Mouse (Mus musculus) midbrain, embryonic 13.5 days (tissue): ENCODE measurements around the gene Ptprj. TPM values are rescaled to one million over a fixed set of nuclear protein-coding genes. Genes with fewer than 3 reads are reported as not detected.
"Not testable (repeated sequence)": the region's sequence is repeated elsewhere in the genome, so short reads cannot be mapped to it uniquely, and the experiment has no call there.

Experiments
- ATAC-seq: fragments of 200-750 bp; cut with Nextera tagmentation; 2 replicates; pipeline ENCODE4 v1.8.0; 2017; ENCODE audit warnings: mild to moderate bottlenecking, moderate TSS enrichment, moderate library complexity
- H3K27ac ChIP-seq: fragments of 300-500 bp; sonication (generic); 2 replicates; pipeline ENCODE4 v1.5.1; 2015; ENCODE audit warnings: inconsistent platforms, mild to moderate bottlenecking, moderate library complexity
- H3K27me3 ChIP-seq: fragments of 300-500 bp; sonication (generic); 2 replicates; pipeline ENCODE4 v1.6.1; 2015; ENCODE audit warnings: mild to moderate bottlenecking, inconsistent platforms
- H3K36me3 ChIP-seq: fragments of 300-500 bp; sonication (generic); 2 replicates; pipeline ENCODE4 v1.6.1; 2015; ENCODE audit warnings: mild to moderate bottlenecking, inconsistent platforms
- H3K4me1 ChIP-seq: fragments of 300-500 bp; sonication (generic); replicated peaks from 2 replicates; pipeline ENCODE4 v1.6.1; 2015; ENCODE audit warnings: inconsistent platforms
- H3K4me2 ChIP-seq: fragments of 300-500 bp; sonication (generic); replicated peaks from 2 replicates; pipeline ENCODE4 v1.6.1; 2015; ENCODE audit warnings: moderate library complexity, mild to moderate bottlenecking, inconsistent platforms
- H3K4me3 ChIP-seq: fragments of 300-500 bp; sonication (generic); replicated peaks from 2 replicates; pipeline ENCODE4 v1.5.1; 2015; ENCODE audit warnings: mild to moderate bottlenecking, inconsistent platforms
- H3K9ac ChIP-seq: fragments of 300-500 bp; sonication (generic); replicated peaks from 2 replicates; pipeline ENCODE4 v1.6.1; 2015; ENCODE audit warnings: mild to moderate bottlenecking, inconsistent platforms
- H3K9me3 ChIP-seq: fragments of 300-500 bp; sonication (generic); 2 replicates; pipeline ENCODE4 v1.6.1; 2016; ENCODE audit warnings: mild to moderate bottlenecking, inconsistent platforms
- WGBS: fragments of 180-500 bp; shearing (Covaris S2); methylation state at CpG from one replicate; pipeline ENCODE4 v1.1.7; 2015; 5-methylcytosine and 5-hydroxymethylcytosine counted together
- polyA plus RNA-seq: library from polyadenylated mRNA; unstranded; fragments of >200 nt; fragmentation: Nextera tagmentation; extraction: Ambion mirVana; gene quantifications from 2 replicates; pipeline ENCODE4 v1.2.1, GENCODE M21; 2015

The Ptprj gene
- polyA plus RNA-seq, 1 experiment from 2014 or later, result 3.0 TPM

DNA sequence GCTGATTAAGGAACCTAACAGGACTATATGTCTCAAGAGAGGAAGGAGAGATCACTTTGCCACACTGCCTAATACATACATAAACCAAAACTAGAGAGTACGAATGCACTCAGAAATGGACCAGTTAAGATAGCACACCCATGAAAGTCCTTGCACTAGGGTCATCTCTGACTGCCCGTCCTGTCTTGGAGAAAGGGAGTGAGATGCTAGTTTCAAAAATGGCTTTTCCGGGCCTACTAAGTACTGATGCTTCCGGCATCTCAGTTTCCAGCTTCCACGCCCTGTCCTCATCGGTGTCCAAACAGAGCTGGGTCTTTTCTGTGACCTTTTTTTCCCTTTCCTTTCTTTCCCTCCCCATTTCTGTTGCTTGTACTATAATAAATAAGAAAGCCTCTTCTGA, 4.0 kb downstream of the Ptprj start:
- ATAC-seq, result no peak
- Histone ChIP-seq H3K27ac (no peak overlapping the region), H3K36me3 (no peaks in the 10 kb centered on the region), H3K4me3 (no peak overlapping the region), H3K4me1 (peaks cover 22% of the 10 kb centered on the region), H3K27me3 (peaks cover 3% of the 10 kb centered on the region; the same call in 1 of the 2 replicates), H3K4me2 (no peak overlapping the region), H3K9me3 (no peaks in the 10 kb centered on the region), H3K9ac (no peak overlapping the region)
- 89% methylated on average over 6 of the region's 6 CpGs for WGBS

- Histone ChIP-seq H3K4me3 (no peak overlapping the region), H3K27me3 (peaks cover 3% of the 10 kb centered on the region; the same call in 1 of the 2 replicates), H3K9me3 (no peaks in the 10 kb centered on the region), H3K4me1 (peaks cover 17% of the 10 kb centered on the region), H3K27ac (no peak overlapping the region), H3K4me2 (no peak overlapping the region), H3K9ac (no peak overlapping the region), H3K36me3 (no peaks in the 10 kb centered on the region)
- ATAC-seq, result no peak
- WGBS, result 84% methylated on average over 5 of the region's 5 CpGs
Measured at GRCm38 (mm10) chr2:90575713-90576112, 4.7 kb downstream of the Ptprj start.

- Histone ChIP-seq H3K4me3 (no peak overlapping the region), H3K9ac (no peak overlapping the region), H3K27ac (no peak overlapping the region), H3K36me3 (no peaks in the 10 kb centered on the region), H3K4me2 (no peak overlapping the region), H3K9me3 (no peaks in the 10 kb centered on the region), H3K4me1 (peaks cover 17% of the 10 kb centered on the region), H3K27me3 (peaks cover 3% of the 10 kb centered on the region; the same call in 1 of the 2 replicates)
- WGBS, result 85% methylated on average over 3 of the region's 3 CpGs
- ATAC-seq, result no peak
Measured at GRCm38 (mm10) chr2:90575116-90575515, 5.3 kb downstream of the Ptprj start.

DNA sequence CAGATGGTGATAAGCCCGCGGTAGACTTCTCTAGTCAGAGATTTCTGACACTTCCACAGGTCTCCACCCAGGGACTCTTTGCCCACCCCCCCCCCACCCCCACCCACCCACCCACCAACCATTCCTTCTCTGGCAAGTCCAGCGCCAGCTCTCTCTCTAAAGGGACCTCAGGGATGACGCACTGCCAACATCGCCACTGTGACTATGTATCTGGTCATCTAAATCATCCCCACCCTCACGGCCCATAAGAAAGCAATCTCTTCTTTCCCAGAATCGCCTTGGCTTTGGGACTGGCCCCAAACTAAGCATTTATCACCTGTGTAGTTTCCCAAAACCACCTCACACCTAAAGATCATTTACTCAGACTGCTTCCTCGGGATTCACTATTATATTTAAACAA, 5.9 kb downstream of the Ptprj start:
- Histone ChIP-seq H3K27me3 (peaks cover 3% of the 10 kb centered on the region; the same call in 1 of the 2 replicates), H3K27ac (no peak overlapping the region), H3K36me3 (no peaks in the 10 kb centered on the region), H3K4me3 (no peak overlapping the region), H3K4me1 (peaks cover 17% of the 10 kb centered on the region), H3K9ac (no peak overlapping the region), H3K4me2 (no peak overlapping the region), H3K9me3 (no peaks in the 10 kb centered on the region)
- no peak for ATAC-seq
- WGBS, result 94% methylated on average over 8 of the region's 8 CpGs

- no peak overlapping the region for H3K27ac ChIP-seq
- ATAC-seq, result no peak
- H3K36me3 ChIP-seq, result no peaks in the 10 kb centered on the region
- no peaks in the 10 kb centered on the region for H3K9me3 ChIP-seq
- H3K4me1 ChIP-seq, result peaks cover 11% of the 10 kb centered on the region
- 82% methylated on average over 17 of the region's 17 CpGs for WGBS
- H3K4me3 ChIP-seq, result no peak overlapping the region
- no peak overlapping the region for H3K4me2 ChIP-seq
- no peak overlapping the region for H3K9ac ChIP-seq
- peaks cover 3% of the 10 kb centered on the region; the same call in 1 of the 2 replicates for H3K27me3 ChIP-seq
Measured at GRCm38 (mm10) chr2:90573640-90574526, 6.6 kb downstream of the Ptprj start.

- 84% methylated on average over 5 of the region's 5 CpGs for WGBS
Measured at GRCm38 (mm10) chr2:90572126-90572525, 8.3 kb downstream of the Ptprj start.

DNA sequence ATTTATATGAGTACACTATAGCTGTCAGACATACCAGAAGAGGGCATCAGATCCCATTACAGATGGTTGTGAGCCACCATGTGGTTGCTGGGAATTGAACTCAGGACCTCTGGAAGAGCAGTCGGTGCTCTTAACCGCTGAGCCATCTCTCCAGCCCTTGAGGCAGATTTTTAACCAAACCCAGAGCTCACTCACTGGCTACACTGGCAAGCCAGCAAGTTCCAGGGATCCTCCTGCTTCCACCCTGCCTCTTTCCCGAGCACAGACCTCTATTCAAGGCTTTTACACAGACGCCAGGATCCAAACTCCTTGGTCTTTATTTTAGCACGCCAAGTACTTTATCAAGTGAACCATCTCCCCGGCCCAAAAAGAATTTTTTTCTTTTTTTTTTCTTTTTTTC, 9.0 kb downstream of the Ptprj start:
- 92% methylated on average over 6 of the region's 6 CpGs for WGBS
- H3K4me3 ChIP-seq, H3K27ac ChIP-seq, ATAC-seq, H3K9me3 ChIP-seq, H3K9ac ChIP-seq, H3K36me3 ChIP-seq, H3K4me1 ChIP-seq, H3K27me3 ChIP-seq, H3K4me2 ChIP-seq: not testable (repeated sequence)

More at GRCm38 (mm10) chr2:90572126-90572525, 8.3 kb downstream of the Ptprj start:
- Histone ChIP-seq H3K4me3 (no peak overlapping the region), H3K9me3 (no peaks in the 10 kb centered on the region), H3K4me1 (peaks cover 4% of the 10 kb centered on the region), H3K27me3 (no peaks in the 10 kb centered on the region), H3K9ac (no peak overlapping the region), H3K4me2 (no peak overlapping the region), H3K36me3 (no peaks in the 10 kb centered on the region), H3K27ac (no peak overlapping the region)
- no peak for ATAC-seq

DNA sequence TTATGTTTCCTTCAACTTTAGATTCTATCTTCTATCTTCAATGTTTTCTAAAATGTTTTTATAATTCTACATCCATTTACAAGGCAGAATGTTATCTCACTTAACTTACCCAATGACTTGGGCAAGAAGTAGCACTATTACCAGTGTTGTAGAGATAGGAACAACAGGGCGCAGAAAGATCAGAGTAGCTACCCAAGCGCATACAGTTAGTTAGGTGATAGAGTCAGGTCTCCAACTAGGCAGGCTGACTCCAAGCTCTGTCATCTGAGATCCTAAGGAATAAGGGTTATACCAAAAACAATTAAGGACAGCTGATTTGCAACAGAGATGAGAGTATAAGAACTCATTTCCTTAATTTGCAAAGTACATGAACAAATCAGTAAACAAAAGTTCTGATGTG, 9.6 kb downstream of the Ptprj start:
- Histone ChIP-seq H3K9me3 (no peaks in the 10 kb centered on the region), H3K4me2 (no peak overlapping the region), H3K36me3 (no peaks in the 10 kb centered on the region), H3K27ac (no peak overlapping the region), H3K27me3 (no peaks in the 10 kb centered on the region), H3K4me3 (no peak overlapping the region), H3K9ac (no peak overlapping the region), H3K4me1 (peaks cover 4% of the 10 kb centered on the region)
- ATAC-seq, result no peak
- WGBS, result 99% methylated on average over 2 of the region's 2 CpGs

DNA sequence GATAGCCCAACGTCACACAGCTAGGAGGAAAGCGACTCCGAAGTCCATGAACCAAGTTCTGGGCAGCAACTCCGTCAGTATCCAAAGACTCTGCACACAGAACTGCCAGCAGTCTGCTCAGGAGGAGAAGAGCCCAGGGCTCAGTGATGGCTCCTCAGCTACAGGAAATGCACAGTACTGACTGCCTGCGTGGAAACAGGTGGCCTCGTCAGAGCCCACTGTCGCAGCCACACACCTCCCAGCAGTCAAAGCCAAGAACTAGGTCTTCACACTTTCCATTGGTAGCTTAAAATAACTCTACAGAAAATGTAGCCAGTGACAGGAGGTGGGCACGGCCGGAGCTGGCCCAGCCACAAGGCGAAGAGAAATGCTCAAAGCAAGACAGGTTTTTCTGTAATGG, 10.2 kb downstream of the Ptprj start:
- no peaks in the 10 kb centered on the region for H3K36me3 ChIP-seq
- no peak overlapping the region for H3K9ac ChIP-seq
- H3K9me3 ChIP-seq, result no peaks in the 10 kb centered on the region
- H3K27ac ChIP-seq, result no peak overlapping the region
- no peak for ATAC-seq
- no peak overlapping the region for H3K4me3 ChIP-seq
- 90% methylated on average over 10 of the region's 10 CpGs for WGBS
- peaks cover 4% of the 10 kb centered on the region for H3K4me1 ChIP-seq
- H3K27me3 ChIP-seq, result no peaks in the 10 kb centered on the region
- no peak overlapping the region for H3K4me2 ChIP-seq

DNA sequence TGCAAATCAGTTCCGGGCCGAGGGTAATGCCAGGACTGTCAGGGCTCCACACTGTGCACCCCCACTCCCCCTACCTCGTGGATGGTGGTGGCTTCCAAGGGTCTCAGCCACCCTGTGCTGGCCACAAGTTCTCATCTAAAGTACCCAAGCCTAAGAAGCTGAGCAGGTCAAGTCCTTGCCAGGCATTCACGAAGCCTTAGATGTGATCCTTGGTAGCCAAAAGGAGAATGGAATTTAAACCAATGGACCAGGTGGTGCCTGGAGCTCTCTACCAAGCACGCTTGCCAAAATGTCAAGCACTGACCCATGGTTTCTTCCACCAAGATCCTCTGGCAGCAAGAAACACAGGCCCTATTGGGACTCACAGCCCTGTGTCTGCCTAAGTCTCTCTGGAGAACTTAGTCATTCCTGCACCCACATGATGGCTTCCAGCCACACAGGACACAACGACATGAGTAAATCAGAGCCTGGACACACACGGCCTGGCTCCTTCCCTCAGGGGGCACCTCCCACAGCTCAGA, 11.4 kb downstream of the Ptprj start:
- peaks cover 1% of the 10 kb centered on the region for H3K4me1 ChIP-seq
- H3K4me3 ChIP-seq, result no peak overlapping the region
- no peak overlapping the region for H3K4me2 ChIP-seq
- no peak overlapping the region for H3K9ac ChIP-seq
- no peaks in the 10 kb centered on the region for H3K36me3 ChIP-seq
- WGBS, result 87% methylated on average over 7 of the region's 7 CpGs
- H3K27me3 ChIP-seq, result no peaks in the 10 kb centered on the region
- no peak for ATAC-seq
- no peaks in the 10 kb centered on the region for H3K9me3 ChIP-seq
- H3K27ac ChIP-seq, result no peak overlapping the region

GRCm38 (mm10) chr2:90568091-90568490, 12.4 kb downstream of the Ptprj start:
- WGBS, result 93% methylated on average over 7 of the region's 7 CpGs
- no peak overlapping the region for H3K4me2 ChIP-seq
- no peak overlapping the region for H3K4me3 ChIP-seq
- no peaks in the 10 kb centered on the region for H3K36me3 ChIP-seq
- no peaks in the 10 kb centered on the region for H3K4me1 ChIP-seq
- no peaks in the 10 kb centered on the region for H3K9me3 ChIP-seq
- no peak overlapping the region for H3K9ac ChIP-seq
- no peaks in the 10 kb centered on the region for H3K27me3 ChIP-seq
- ATAC-seq, result no peak
- no peak overlapping the region for H3K27ac ChIP-seq

- Histone ChIP-seq H3K4me2 (no peak overlapping the region), H3K4me1 (no peaks in the 10 kb centered on the region), H3K27ac (no peak overlapping the region), H3K4me3 (no peak overlapping the region), H3K9ac (no peak overlapping the region), H3K27me3 (no peaks in the 10 kb centered on the region), H3K36me3 (no peaks in the 10 kb centered on the region), H3K9me3 (no peaks in the 10 kb centered on the region)
- WGBS, result 84% methylated on average over 8 of the region's 8 CpGs
- ATAC-seq, result no peak
Measured at GRCm38 (mm10) chr2:90566773-90567528, 13.5 kb downstream of the Ptprj start.
